Mouse (Mus musculus): ENCODE measurements at regions not wholly inside any gene's neighbourhood (a gene's known extent, or its start where the extent isn't known, plus 50 kb on each side); places are given as distances from the start of the nearest gene placed in this dataset.
A peak's percentile ranks its signal among the peaks of the same experiment; 100 is the strongest.

DNA sequence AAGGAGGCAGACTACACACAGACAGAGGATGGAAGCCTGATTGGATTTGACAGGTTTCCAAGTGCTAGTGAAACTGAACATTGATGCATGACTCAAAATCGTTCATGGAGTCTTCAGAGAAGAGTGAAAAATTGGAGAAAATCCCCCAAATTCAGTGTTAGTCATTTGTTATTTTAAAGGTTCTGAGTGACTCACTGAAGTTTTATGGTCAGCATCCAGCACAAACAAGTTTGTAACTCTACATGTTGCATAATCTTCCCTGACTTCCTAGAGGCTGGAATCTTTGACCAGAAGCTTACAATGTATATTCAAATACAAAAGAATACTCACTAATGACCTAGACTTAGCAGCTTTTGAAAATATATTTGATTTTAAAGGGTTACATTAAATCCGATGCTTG is 224.3 kb upstream of the Pot1a start:
- Histone ChIP-seq H3K27ac (no peak overlapping the region), H3K4me3 (no peak overlapping the region), H3K36me3 (no peaks in the 10 kb centered on the region), H3K27me3 (ENCODE audit: insufficient read depth, poor library complexity, severe bottlenecking) (no peaks in the 10 kb centered on the region), H3K4me1 (no peaks in the 10 kb centered on the region), H3K9me3 (no peaks in the 10 kb centered on the region)
- DNase-seq (ENCODE audit: low spot score): no peak
- 66% methylated on average over 2 of the region's 2 CpGs for WGBS

DNA sequence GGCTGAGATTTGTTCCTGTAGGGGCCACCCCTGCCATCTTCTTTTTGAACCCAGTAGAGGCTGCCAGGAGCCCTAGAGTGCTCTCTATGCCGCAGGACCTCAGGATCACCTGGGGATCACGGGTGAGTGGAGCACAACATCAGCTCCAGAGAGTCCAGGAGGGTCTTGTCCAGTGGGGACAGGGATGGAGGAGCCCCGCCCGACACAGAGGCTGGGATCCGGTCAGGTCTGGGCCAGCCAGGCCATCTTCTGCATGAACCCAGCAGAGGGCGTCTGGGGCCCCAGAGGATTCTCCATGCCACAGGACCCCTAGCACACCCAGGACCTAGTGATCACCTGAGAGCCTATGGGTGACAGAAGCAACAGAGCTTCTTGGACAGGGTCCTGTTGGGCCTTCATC is 206.3 kb upstream of the Pot1a start:
- no peaks in the 10 kb centered on the region for H3K4me1 ChIP-seq
- no peak overlapping the region for H3K4me3 ChIP-seq
- no peak overlapping the region for H3K27ac ChIP-seq
- peak; percentile 64 for DNase-seq (ENCODE audit: low spot score)
- 75% methylated on average over 6 of the region's 6 CpGs for WGBS
- no peaks in the 10 kb centered on the region for H3K36me3 ChIP-seq
- H3K9me3 ChIP-seq: no peaks in the 10 kb centered on the region
- no peaks in the 10 kb centered on the region for H3K27me3 ChIP-seq (ENCODE audit: insufficient read depth, poor library complexity, severe bottlenecking)

DNA sequence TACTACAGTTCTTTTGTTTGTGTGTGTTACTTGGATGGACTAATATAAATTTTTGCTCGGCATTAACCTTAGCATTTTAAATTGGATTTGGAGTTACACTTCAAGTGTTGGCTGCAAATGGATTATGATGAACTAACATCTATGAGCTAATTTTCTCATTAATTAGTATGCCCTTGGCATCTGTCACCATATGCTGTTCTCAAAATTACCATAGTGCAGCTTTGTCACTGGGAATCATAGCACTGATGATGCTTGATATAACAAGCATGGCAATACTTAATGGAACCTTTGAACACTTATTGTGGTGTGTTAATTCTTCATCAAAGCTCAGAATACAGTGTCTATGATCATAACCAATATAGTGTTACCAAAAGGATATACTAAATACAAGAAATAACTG is 185.0 kb upstream of the Pot1a start:
- WGBS: 96% methylated on average over 1 of the region's 1 CpGs
- Histone ChIP-seq H3K9me3 (no peaks in the 10 kb centered on the region), H3K27ac (no peak overlapping the region), H3K27me3 (ENCODE audit: insufficient read depth, poor library complexity, severe bottlenecking) (no peaks in the 10 kb centered on the region), H3K4me1 (no peaks in the 10 kb centered on the region), H3K36me3 (no peaks in the 10 kb centered on the region), H3K4me3 (no peak overlapping the region)
- no peak for DNase-seq (ENCODE audit: low spot score)

DNA sequence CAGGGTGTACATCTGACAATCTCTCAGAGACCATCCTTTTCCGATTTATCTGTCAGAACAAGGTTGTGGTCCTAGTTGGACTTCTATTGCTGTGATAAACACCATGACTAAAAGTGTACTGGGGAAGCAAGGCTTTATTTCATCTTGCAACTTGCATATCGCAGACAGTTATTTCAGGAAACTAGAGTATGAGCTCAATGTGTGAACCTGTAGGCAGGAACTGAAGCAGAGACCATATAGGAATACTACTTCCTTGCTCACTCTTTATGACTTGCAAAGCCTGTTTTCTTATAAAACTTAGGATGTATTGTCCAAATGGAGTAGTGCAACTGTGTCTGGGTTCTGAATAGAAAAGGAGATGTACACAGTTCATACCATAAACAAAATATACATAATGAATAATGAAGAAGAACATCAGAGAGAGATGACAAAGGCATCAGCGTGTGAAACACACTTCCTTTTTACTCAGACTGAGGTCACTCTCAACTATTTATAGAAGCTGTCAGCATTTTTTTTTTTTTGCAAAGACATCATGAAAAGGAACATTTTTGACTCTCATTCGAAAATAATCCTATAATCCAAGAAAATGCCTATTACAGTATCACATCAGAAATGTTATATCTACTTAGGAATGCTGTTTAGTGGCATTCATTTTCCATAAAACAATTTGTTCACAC is 169.3 kb upstream of the Pot1a start:
- WGBS: 68% methylated on average over 4 of the region's 4 CpGs
- no peak overlapping the region for H3K27ac ChIP-seq
- H3K4me1 ChIP-seq: no peaks in the 10 kb centered on the region
- no peaks in the 10 kb centered on the region for H3K27me3 ChIP-seq (ENCODE audit: insufficient read depth, poor library complexity, severe bottlenecking)
- no peaks in the 10 kb centered on the region for H3K9me3 ChIP-seq
- no peak overlapping the region for H3K4me3 ChIP-seq
- DNase-seq (ENCODE audit: low spot score): no peak
- no peaks in the 10 kb centered on the region for H3K36me3 ChIP-seq

DNA sequence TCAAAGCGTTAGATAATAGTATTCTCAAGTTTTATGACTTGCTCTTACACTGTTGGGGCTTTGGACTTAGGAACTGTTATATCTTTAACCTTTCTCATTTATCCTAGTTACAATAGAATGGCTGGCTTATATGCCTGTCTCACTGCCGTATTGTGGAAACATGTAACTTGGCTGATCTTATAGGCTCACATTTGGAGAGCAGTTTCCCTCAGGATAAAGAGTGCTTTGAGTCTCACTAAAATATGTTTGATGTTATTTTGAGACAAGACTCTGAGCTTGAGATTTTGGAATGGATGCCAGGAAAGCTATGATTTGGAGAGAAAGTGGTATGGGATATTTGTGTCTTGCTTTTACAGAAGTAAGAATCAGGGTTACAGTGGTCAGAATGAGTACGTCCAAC is 156.4 kb upstream of the Pot1a start:
- no peaks in the 10 kb centered on the region for H3K27me3 ChIP-seq (ENCODE audit: insufficient read depth, poor library complexity, severe bottlenecking)

DNA sequence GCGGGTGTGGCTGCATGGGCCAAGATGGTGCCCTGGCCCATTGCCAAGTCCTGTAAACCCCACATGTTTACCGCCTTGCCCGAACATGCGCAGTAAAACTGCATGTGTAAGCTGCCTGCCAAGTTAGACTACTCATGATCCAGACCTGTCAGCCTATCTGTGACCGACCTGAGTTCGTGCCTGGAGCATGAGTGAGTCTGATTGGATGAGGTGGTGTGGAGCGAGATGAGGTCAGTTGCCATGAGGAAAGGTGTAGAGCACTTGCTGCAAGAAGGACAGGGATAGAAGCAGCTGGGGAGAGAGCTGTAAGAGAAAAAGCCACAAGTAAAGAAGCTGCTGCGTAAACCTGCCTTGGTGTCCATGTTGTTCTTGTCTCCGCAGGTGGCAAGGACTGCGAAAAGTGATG is 122.1 kb upstream of the Pot1a start:
- DNase-seq (ENCODE audit: low spot score): no peak
- Histone ChIP-seq H3K9me3 (no peaks in the 10 kb centered on the region), H3K27ac (no peak overlapping the region), H3K4me1 (no peaks in the 10 kb centered on the region), H3K27me3 (ENCODE audit: insufficient read depth, poor library complexity, severe bottlenecking) (no peaks in the 10 kb centered on the region), H3K4me3 (no peak overlapping the region), H3K36me3 (no peaks in the 10 kb centered on the region)
- 85% methylated on average over 10 of the region's 10 CpGs for WGBS

More for the DNA sequence above, 156.4 kb upstream of the Pot1a start:
- Histone ChIP-seq H3K4me1 (no peaks in the 10 kb centered on the region), H3K4me3 (no peak overlapping the region), H3K27ac (no peak overlapping the region), H3K36me3 (no peaks in the 10 kb centered on the region), H3K9me3 (no peaks in the 10 kb centered on the region)
- 72% methylated on average over 3 of the region's 3 CpGs for WGBS
- DNase-seq (ENCODE audit: low spot score): no peak

DNA sequence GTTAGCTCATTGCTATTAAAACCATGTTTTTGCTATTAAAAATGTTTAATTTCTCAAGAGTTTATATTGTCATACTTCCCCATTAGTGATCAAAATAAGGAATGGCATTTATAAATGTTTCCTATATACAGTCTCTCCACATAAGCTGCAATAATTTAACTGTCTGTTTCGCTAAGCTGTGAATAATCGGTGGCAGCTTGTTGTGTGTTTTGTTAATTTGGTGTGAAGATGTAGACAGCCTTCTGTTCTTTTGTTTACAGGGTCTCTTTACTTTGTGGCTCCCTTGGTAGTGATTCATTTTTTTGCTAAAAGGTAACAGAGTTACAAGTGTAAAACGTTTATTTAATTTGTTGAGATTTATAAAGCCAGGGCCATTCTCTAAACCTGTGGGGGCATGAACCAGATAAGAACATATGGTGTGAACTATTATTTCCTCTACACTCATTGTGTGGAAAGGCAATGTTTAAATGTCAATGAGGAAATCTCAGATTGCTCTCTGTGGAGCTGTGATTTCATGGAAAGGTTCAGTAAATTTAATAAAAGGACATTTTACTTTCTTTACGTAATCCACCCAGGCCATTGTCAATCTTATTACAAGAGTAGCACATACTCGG is 108.9 kb upstream of the Pot1a start:
- Histone ChIP-seq H3K9me3 (no peaks in the 10 kb centered on the region), H3K4me3 (no peak overlapping the region), H3K36me3 (no peaks in the 10 kb centered on the region), H3K27me3 (ENCODE audit: insufficient read depth, poor library complexity, severe bottlenecking) (no peaks in the 10 kb centered on the region), H3K4me1 (no peaks in the 10 kb centered on the region), H3K27ac (no peak overlapping the region)
- WGBS: 73% methylated on average over 5 of the region's 5 CpGs
- DNase-seq (ENCODE audit: low spot score): no peak

DNA sequence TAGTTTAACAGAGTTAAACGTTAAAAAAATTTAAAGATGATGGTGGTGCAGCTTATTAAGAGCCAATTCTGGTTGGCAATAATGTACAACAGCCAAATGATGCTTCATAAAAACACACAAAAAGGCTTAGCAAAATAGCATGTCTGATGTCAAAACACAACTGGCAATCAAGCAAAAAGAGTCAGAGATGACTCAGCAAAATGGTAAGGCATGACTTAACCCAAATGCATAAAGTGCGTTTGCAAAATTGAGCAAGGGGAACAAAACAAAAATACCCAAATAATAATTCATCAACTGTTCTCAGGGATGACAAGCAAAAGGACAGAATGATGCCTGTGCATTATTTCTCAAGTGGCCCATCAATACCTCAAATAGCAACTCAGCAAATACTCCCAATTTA is 105.1 kb upstream of the Pot1a start:
- H3K27me3 ChIP-seq (ENCODE audit: insufficient read depth, poor library complexity, severe bottlenecking): no peaks in the 10 kb centered on the region
- H3K27ac ChIP-seq: no peak overlapping the region
- no peaks in the 10 kb centered on the region for H3K9me3 ChIP-seq
- H3K4me1 ChIP-seq: no peaks in the 10 kb centered on the region
- 89% methylated on average over 2 of the region's 2 CpGs for WGBS
- H3K36me3 ChIP-seq: no peaks in the 10 kb centered on the region
- no peak overlapping the region for H3K4me3 ChIP-seq
- DNase-seq (ENCODE audit: low spot score): no peak

DNA sequence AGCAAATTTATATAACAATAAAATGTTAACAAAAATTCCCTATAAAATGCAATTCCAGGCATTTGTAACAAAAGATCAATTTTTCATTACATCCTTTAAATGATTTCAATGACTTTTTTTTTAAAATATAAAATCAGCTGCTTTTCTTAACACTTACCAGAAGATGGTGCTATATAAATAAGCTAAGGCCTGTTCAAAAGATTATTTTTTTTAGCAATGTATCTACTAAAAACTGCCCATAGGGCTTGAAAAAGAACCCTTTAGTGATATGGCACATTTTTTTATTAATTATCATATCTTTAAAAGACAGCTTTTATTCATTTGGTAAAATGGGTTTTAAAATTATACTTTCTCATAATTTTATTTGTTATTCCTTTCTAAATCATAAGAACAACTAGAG is 90.9 kb upstream of the Pot1a start:
- no peaks in the 10 kb centered on the region for H3K27me3 ChIP-seq (ENCODE audit: insufficient read depth, poor library complexity, severe bottlenecking)
- no peaks in the 10 kb centered on the region for H3K9me3 ChIP-seq
- no peaks in the 10 kb centered on the region for H3K36me3 ChIP-seq
- no peak overlapping the region for H3K27ac ChIP-seq
- no peak overlapping the region for H3K4me3 ChIP-seq
- H3K4me1 ChIP-seq: no peaks in the 10 kb centered on the region
- no peak for DNase-seq (ENCODE audit: low spot score)

DNA sequence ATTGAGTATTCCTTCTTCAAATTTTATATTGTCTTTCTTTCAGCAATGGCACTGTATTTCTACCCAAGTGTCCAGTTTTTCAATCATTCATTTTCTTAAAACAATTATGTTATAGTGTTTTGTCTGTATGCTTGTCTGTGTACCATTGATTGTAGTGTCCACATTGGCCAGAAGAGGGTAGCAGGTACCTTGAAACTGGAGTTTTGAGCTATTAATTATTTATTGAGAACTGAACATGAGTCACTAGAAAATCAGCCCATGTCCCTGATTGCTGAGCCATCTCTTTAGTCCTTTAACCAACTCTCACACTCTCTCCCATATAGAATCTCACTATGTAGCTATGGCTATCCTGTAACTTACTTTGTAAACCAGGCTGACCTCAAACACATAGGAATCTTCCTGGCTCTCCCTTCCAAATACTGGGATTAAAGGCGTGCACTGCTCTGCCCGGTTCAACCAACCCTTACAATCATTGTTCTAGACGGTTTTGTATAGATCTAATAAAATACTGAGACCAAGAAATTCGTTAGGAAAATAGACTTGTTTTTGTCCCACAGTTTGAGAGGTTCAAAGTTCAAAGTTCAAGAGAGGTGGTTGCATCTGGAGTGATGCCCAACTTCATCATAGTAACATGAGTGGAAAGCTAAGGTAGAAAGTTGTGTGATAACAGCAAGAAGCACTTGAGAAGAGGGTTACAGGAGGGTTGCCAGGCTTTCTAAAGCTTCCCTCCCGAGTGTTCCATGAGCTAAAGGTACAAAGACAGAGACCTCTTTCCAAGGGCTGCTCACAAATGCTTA is 85.6 kb upstream of the Pot1a start:
- Histone ChIP-seq H3K36me3 (no peaks in the 10 kb centered on the region), H3K9me3 (no peaks in the 10 kb centered on the region), H3K4me1 (no peaks in the 10 kb centered on the region), H3K27ac (no peak overlapping the region), H3K4me3 (no peak overlapping the region), H3K27me3 (ENCODE audit: insufficient read depth, poor library complexity, severe bottlenecking) (no peaks in the 10 kb centered on the region)
- no peak for DNase-seq (ENCODE audit: low spot score)
- WGBS: 64% methylated on average over 5 of the region's 5 CpGs

DNA sequence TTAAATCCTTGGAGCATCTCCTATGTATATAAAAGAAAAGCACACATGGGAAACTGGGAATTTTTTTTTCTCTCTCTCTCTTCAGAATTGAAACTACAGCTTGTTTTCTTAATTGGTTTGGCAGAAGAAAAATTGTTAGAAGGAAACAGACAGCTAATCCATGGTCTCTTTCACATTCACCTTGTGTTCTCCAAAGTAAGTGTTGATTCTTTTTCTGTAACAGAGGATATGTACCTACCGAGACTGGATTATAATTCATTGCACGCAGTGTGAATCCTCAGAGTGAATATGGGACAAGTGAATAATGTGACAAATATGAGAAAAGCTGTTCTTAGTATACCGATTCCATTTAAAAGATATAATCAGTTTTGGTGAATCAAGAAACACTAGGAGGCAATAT is 58.9 kb upstream of the Pot1a start:
- Histone ChIP-seq H3K4me1 (no peaks in the 10 kb centered on the region), H3K4me3 (no peak overlapping the region)
- WGBS: 83% methylated on average over 3 of the region's 3 CpGs

More for the DNA sequence above, 58.9 kb upstream of the Pot1a start:
- H3K36me3 ChIP-seq: no peaks in the 10 kb centered on the region
- no peak for DNase-seq (ENCODE audit: low spot score)
- no peak overlapping the region for H3K27ac ChIP-seq
- no peaks in the 10 kb centered on the region for H3K27me3 ChIP-seq (ENCODE audit: insufficient read depth, poor library complexity, severe bottlenecking)
- no peaks in the 10 kb centered on the region for H3K9me3 ChIP-seq

Measured in heart, embryonic 10.5 days (tissue).